Mouse (Mus musculus): ENCODE measurements at regions not wholly inside any gene's neighbourhood (a gene's known extent, or its start where the extent isn't known, plus 50 kb on each side); places are given as distances from the start of the nearest gene placed in this dataset.
"Not testable (repeated sequence)": the region's sequence is repeated elsewhere in the genome, so short reads cannot be mapped to it uniquely, and the experiment has no call there.

DNA sequence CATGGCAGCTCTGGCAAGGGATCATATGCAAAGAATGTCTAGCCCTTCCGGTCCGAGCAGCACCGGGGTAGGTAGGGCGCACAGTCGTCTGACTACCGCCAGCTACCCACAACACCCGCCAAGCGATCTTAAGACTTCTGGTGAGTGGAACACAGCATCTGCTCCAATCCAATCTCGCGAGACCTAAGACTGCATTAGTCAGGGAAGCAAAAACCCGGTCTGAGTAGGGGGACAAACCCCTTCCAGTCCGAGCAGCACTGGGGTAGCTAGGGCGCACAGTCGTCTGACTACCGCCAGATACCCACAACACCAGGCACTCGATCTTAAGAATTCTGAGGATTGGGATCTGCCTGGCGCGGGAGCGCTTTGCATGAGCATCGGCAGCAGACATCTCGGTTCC is 57.1 kb downstream of the Nap1l2 start:
- not testable (repeated sequence) for TF ChIP-seq CTCF (IDR thresholded peaks at IDR 0.05; ENCODE audit: low read depth, low read length); POLR2A (IDR thresholded peaks at IDR 0.05; ENCODE audit: insufficient read depth, low read length)
